Mouse (Mus musculus): ENCODE results near the gene Aplf. TPM values are rescaled to one million over a fixed set of nuclear protein-coding genes. Genes with fewer than 3 reads are reported as not detected.

Gene Aplf
- 13.0 and 14.4 TPM in 2 replicates for polyA plus RNA-seq (2016; fragmentation: Nextera tagmentation; extraction: Ambion mirVana)

DNA sequence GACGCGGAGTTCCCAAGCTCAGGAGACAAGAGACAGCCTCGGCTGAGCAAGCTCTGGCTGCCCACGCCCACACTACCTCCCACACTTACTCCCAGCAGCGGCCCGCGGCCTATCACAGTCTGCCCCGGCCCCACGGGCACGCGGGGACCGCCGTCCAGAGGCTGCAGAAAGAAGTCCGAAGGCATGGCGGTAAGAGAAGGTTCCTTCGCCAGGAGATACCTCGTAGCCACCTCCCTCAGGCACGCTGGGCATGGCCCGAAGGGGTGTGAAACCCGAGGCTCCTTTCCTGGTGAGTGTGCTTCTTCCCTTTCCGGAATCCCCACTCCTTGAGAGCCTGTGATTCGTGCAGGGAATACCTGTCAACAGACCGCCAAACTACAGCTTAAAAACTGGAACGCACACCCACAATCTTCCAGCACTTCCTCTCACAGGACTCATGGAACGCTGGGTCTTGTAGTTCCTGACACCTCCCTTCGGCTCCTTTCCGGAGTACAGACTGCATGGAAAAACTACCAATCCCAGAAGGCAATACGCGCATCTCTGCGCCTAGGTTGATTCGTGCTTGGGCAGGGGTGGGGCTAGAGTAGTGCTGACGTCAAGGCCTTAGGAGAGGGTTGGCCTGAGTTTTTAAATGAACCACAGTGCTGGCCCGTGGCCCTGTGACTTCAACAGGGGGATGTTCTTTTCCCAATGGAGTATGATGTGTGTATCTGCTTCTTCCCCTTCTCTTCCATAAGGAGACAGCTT, at the start of gene Aplf:
TSS of gene Aplf (minus strand) at position 423 of the 747 bp plus-strand sequence.
- H3K4me3 ChIP-seq, result peak within 1 kb of the TSS; percentile 78
- peaks cover 19% of the 10 kb centered on the region for H3K4me1 ChIP-seq
- H3K27me3 ChIP-seq, result no peaks in the 10 kb centered on the region
- peak within 1 kb of the TSS; percentile 36; the same call in 1 of the 2 replicates for H3K27ac ChIP-seq
- 1% methylated on average over 33 of the region's 33 CpGs for WGBS
- peak within 1 kb of the TSS; percentile 95 for H3K4me2 ChIP-seq (replicated peaks)
- no peaks in the 10 kb centered on the region for H3K9me3 ChIP-seq (replicated peaks)
- peak within 1 kb of the TSS; percentile 69 for H3K9ac ChIP-seq
- no peaks in the 10 kb centered on the region for H3K36me3 ChIP-seq
- ATAC-seq (ENCODE audit: low FRiP score), result peak; percentile 100

DNA sequence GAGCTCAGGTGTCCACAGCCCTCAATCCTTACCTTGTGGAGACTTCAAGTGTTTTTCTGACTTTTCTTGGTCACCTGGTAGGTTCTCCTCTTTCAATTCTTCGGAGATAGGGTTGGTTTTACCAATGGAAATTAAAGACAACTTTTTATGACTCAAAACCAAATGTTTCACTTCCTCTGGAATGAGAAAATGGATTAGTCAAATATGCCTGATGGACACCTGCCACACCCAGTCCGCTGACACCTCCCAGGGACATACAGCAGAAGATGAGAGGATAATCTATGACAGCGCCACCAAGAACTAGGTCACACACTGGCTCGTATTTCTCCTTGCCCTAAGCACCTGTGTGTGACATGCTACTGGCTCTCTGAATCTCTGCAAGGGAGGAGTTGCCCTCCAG, 42.1 kb upstream of the Aplf start:
- no peak overlapping the region for H3K4me2 ChIP-seq (replicated peaks)
- no peak overlapping the region for H3K9ac ChIP-seq
- H3K9me3 ChIP-seq (replicated peaks), result no peaks in the 10 kb centered on the region
- no peak overlapping the region for H3K27ac ChIP-seq
- no peaks in the 10 kb centered on the region for H3K36me3 ChIP-seq
- 91% methylated on average over 4 of the region's 4 CpGs for WGBS
- no peaks in the 10 kb centered on the region for H3K4me1 ChIP-seq
- no peak for ATAC-seq (ENCODE audit: low FRiP score)
- no peaks in the 10 kb centered on the region for H3K27me3 ChIP-seq
- H3K4me3 ChIP-seq, result no peak overlapping the region

DNA sequence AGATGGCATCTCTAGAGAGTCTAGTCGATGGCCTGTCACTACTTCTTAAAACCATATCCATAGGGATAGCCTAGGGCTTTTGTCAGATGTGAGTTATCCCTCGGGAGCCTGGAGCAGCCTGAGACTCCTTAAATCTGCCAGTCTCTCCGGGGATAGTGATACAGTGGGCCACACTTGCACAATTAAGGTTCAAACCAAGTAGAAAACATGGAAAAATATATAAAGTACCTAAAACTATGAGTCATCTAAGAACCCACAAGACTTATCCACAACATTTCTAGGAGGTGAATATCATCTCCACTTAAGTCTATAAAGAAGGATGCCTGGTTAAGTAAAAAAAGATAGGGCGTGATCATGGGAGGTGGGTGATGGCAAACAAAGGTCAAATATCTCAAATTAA, 40.3 kb upstream of the Aplf start:
- Histone ChIP-seq H3K9ac (no peak overlapping the region), H3K36me3 (no peaks in the 10 kb centered on the region), H3K27ac (no peak overlapping the region), H3K4me2 (replicated peaks) (no peak overlapping the region), H3K9me3 (replicated peaks) (no peaks in the 10 kb centered on the region), H3K27me3 (no peaks in the 10 kb centered on the region), H3K4me3 (no peak overlapping the region), H3K4me1 (no peaks in the 10 kb centered on the region)
- ATAC-seq (ENCODE audit: low FRiP score), result no peak
- 89% methylated on average over 4 of the region's 4 CpGs for WGBS

DNA sequence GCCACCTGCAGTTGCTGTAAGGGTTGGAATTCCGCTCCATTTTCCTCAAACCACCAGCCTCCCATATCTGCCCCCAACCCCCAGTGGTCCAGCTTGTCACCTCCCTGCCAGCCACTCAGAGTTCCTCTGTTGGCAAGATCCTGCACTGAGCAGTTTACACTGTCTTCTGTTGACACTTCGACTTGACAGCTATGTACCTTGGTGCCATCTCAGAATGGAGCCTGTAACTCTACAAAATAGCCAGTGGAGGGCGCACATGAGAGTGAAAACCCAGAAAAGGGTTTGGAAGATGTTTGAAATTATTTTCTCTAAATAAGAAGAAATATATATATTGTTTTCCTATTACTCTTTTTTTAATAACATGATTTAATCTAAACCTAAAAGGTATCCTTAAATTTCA, 34.3 kb upstream of the Aplf start:
- ATAC-seq (ENCODE audit: low FRiP score), result no peak

DNA sequence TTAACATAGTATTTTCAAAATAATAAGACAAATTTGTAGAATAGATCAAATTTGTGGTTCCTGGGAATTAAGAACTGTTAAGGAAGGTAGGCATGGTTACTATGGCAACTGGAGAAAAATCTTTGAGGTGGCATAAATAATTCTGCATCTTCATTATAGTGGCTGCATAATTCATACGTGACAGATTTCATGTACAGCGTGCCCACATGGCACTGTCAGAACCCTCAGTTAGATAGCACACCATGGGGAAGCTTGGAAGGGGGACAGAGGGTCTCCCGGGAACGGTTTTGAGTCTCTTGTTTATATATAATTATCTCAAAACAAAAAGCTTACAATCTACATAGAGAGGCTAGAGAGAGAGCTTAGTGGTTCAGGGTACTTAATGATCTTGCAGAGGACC, 24.6 kb upstream of the Aplf start:
- 91% methylated on average over 4 of the region's 4 CpGs for WGBS

More for the DNA sequence above, 34.3 kb upstream of the Aplf start:
- H3K9me3 ChIP-seq (replicated peaks), result no peaks in the 10 kb centered on the region
- H3K4me2 ChIP-seq (replicated peaks), result no peak overlapping the region
- H3K27me3 ChIP-seq, result no peaks in the 10 kb centered on the region
- H3K36me3 ChIP-seq, result no peaks in the 10 kb centered on the region
- H3K9ac ChIP-seq, result no peak overlapping the region
- H3K27ac ChIP-seq, result no peak overlapping the region
- WGBS, result 45% methylated on average over 3 of the region's 3 CpGs
- H3K4me3 ChIP-seq, result no peak overlapping the region
- H3K4me1 ChIP-seq, result no peaks in the 10 kb centered on the region

DNA sequence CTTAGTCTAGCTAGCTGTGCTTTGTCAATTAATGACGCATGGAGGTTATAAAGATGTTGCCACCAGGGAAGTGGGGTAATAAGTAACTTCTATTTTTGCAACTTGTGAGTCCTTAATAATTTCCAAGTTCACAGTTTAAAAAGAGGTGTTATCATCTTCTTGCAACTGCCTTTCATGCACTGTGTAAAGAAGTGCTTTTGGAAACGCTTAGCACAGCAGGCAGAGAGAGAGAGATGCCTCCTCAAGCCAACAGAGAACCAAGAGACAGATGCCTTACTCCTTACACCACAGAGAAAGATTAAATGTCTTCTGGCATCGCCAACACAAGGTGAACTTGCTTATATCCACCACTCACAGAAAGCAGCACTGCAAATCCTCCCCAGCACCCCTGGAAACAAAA, 24.0 kb upstream of the Aplf start:
- WGBS, result 82% methylated on average over 3 of the region's 3 CpGs
- no peak overlapping the region for H3K4me2 ChIP-seq (replicated peaks)
- H3K36me3 ChIP-seq, result no peaks in the 10 kb centered on the region
- H3K4me3 ChIP-seq, result no peak overlapping the region
- no peak overlapping the region for H3K27ac ChIP-seq
- no peak overlapping the region for H3K9ac ChIP-seq
- H3K4me1 ChIP-seq, result no peaks in the 10 kb centered on the region
- H3K27me3 ChIP-seq, result no peaks in the 10 kb centered on the region
- ATAC-seq (ENCODE audit: low FRiP score), result no peak
- H3K9me3 ChIP-seq (replicated peaks), result no peaks in the 10 kb centered on the region

More for the DNA sequence above, 24.6 kb upstream of the Aplf start:
- no peaks in the 10 kb centered on the region for H3K9me3 ChIP-seq (replicated peaks)
- no peak overlapping the region for H3K27ac ChIP-seq
- ATAC-seq (ENCODE audit: low FRiP score), result no peak
- H3K4me3 ChIP-seq, result no peak overlapping the region
- no peaks in the 10 kb centered on the region for H3K4me1 ChIP-seq
- no peak overlapping the region for H3K9ac ChIP-seq
- no peaks in the 10 kb centered on the region for H3K36me3 ChIP-seq
- no peaks in the 10 kb centered on the region for H3K27me3 ChIP-seq
- H3K4me2 ChIP-seq (replicated peaks), result no peak overlapping the region

DNA sequence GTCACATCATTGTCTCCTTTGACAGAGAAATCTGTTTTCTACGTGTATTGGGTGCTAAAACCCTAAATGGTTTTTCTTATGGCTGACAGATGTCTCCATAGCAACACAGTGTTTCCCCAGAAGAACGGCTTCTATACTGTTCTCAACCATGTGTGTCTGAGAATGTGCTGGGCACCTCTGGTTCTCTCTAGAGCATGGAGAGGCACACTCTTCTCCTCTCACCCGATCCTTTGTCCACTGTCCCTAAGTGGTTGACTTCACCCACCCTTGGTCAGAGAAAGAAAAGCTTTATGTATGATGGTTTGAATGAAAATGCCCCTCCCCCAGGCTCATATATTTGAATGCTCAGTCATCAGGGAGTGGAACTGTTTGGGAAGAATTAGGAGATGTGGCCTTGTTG, 8.4 kb upstream of the Aplf start:
- no peak overlapping the region for H3K9ac ChIP-seq
- no peaks in the 10 kb centered on the region for H3K4me1 ChIP-seq
- no peak overlapping the region for H3K27ac ChIP-seq
- WGBS, result 26% methylated on average over 3 of the region's 3 CpGs
- ATAC-seq (ENCODE audit: low FRiP score), result peak; percentile 74; the same call in 1 of the 2 replicates
- no peaks in the 10 kb centered on the region for H3K27me3 ChIP-seq
- H3K4me3 ChIP-seq, result no peak overlapping the region
- no peaks in the 10 kb centered on the region for H3K36me3 ChIP-seq
- H3K9me3 ChIP-seq (replicated peaks), result no peaks in the 10 kb centered on the region
- no peak overlapping the region for H3K4me2 ChIP-seq (replicated peaks)

DNA sequence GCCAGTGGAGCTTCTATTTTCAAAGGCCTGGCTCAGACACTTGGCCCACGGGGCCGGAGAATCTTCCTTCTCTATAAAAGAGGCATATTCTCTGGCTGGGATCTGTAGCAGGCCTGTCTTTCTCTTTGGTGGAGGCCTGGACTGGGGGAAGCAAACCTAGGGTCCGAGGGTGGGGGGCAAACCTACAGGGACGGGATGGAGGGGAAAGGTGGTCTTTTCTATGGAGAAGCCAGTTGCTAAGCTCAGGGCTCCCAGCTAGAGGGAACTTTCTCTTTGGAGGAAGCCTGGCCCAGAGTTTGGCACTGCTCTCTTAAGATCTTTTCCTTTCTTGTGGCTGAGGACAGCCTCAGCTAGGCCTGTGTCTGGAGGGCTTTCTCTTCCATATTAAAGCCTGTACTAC, 668 bp upstream of the Aplf start:
- Histone ChIP-seq H3K36me3 (no peaks in the 10 kb centered on the region), H3K27me3 (no peaks in the 10 kb centered on the region), H3K4me3 (peak overlapping the region; percentile 78), H3K4me1 (peaks cover 19% of the 10 kb centered on the region), H3K9ac (no peak overlapping the region), H3K4me2 (replicated peaks) (peak overlapping the region; percentile 55), H3K9me3 (replicated peaks) (no peaks in the 10 kb centered on the region), H3K27ac (no peak overlapping the region)
- ATAC-seq (ENCODE audit: low FRiP score), result peak; percentile 21
- 61% methylated on average over 4 of the region's 4 CpGs for WGBS

DNA sequence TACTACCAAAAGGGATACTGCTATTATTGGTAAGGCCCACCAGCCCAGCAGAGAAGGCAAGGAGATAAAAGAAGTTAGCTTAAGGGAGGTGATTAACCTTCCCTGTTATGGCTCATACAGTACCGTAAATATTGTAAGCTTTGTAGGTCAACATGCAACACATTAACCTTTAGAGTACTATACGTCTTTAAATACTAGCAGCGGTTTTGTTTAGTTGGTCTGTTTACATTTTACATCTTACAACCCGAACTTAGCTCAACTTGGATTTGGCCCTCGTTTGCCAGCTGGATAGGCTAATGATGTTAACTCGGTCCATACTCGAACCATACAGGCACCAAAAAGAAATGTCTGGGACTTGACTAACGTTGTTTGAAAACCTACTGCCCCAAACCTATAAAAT, 640 bp downstream of the Aplf start:
- Histone ChIP-seq H3K27me3 (no peaks in the 10 kb centered on the region), H3K27ac (peak overlapping the region; percentile 36; the same call in 1 of the 2 replicates), H3K9ac (peak overlapping the region; percentile 69), H3K4me2 (replicated peaks) (peak overlapping the region; percentile 95), H3K4me3 (peak overlapping the region; percentile 78), H3K9me3 (replicated peaks) (no peaks in the 10 kb centered on the region), H3K36me3 (no peaks in the 10 kb centered on the region), H3K4me1 (peaks cover 19% of the 10 kb centered on the region)
- ATAC-seq (ENCODE audit: low FRiP score), result no peak
- WGBS, result 12% methylated on average over 8 of the region's 8 CpGs

DNA sequence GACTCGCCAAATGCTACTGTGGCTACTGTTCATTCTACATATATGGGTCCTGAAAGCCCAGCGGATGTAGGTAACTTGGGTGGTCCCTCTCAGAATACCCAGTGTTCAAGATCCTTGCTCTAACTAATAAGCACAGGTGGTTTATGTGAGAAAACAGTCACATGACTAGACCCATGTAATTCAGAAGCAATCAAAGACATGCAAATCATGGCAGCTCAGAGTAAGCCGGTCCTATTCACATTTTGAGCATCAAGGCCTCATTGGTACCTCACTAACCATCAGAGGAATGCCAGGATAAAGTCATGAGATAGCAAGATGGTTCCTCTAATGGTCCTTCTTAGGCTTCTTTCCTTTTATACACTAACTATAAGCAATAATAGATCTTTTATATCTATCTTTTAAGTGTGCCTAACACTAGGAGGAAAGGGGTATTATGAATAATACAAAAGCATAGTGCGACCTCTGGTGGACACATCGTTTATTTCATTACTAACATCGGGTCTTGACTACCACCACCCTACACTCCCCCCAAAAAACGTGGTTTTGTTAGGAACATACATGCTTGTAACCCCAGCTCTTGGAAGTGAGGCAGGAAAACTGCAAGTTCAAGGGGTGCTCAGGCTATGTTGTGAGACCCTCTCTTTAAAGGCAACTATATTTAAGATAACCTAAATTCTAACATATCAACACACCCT, 2.0 kb downstream of the Aplf start:
- WGBS, result 32% methylated on average over 7 of the region's 7 CpGs
- Histone ChIP-seq H3K27ac (no peak overlapping the region), H3K4me2 (replicated peaks) (no peak overlapping the region), H3K4me1 (peaks cover 19% of the 10 kb centered on the region), H3K36me3 (peaks cover 3% of the 10 kb centered on the region; the same call in 1 of the 2 replicates), H3K27me3 (no peaks in the 10 kb centered on the region), H3K9me3 (replicated peaks) (no peaks in the 10 kb centered on the region), H3K4me3 (no peak overlapping the region), H3K9ac (no peak overlapping the region)
- ATAC-seq (ENCODE audit: low FRiP score), result no peak

DNA sequence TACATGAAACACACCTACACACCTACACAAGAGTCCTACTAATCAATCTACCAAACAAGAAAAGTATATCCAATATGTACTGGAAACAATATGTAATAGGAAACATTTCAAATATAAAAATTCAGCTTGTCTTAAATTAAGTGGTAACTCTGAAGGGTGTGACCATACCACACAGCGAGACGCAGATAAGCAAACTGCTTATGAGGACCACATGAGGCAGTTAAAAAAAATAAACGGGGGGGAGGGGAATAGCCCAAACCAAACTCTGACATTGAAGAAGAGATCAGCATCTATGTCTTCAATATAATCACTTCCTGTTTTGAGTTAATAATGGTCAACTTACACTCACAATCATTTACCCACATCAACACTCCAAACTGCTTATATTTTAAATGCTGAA, 3.3 kb downstream of the Aplf start:
- no peaks in the 10 kb centered on the region for H3K27me3 ChIP-seq
- H3K36me3 ChIP-seq, result peaks cover 3% of the 10 kb centered on the region; the same call in 1 of the 2 replicates
- H3K4me2 ChIP-seq (replicated peaks), result no peak overlapping the region
- H3K9ac ChIP-seq, result no peak overlapping the region
- WGBS, result 93% methylated on average over 3 of the region's 3 CpGs
- H3K27ac ChIP-seq, result no peak overlapping the region
- no peak overlapping the region for H3K4me3 ChIP-seq
- H3K4me1 ChIP-seq, result peaks cover 19% of the 10 kb centered on the region
- no peaks in the 10 kb centered on the region for H3K9me3 ChIP-seq (replicated peaks)
- ATAC-seq (ENCODE audit: low FRiP score), result no peak

DNA sequence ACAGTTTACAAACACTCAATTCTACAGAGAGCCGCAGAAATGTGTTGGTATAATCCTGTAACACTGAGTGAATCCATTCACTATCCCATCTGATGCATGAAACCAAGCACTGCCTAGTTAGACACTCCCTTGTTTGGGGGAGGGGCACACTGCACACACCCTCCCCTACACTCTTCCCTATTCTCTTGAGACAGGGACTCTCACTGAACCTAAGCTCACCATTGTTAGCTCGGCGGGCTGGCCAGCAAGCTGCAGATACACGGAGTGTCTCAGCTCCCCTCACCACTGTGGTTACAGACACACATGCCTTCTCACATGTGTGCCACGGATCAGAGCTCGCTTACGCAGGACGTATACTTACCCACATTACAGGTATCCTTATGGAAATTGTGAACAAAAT, 4.2 kb downstream of the Aplf start:
- Histone ChIP-seq H3K36me3 (peaks cover 3% of the 10 kb centered on the region; the same call in 1 of the 2 replicates), H3K27ac (no peak overlapping the region), H3K9ac (no peak overlapping the region), H3K4me2 (replicated peaks) (no peak overlapping the region), H3K4me3 (no peak overlapping the region), H3K27me3 (no peaks in the 10 kb centered on the region), H3K9me3 (replicated peaks) (no peaks in the 10 kb centered on the region), H3K4me1 (peaks cover 18% of the 10 kb centered on the region)
- 61% methylated on average over 8 of the region's 8 CpGs for WGBS
- ATAC-seq (ENCODE audit: low FRiP score), result no peak
